Mouse (Mus musculus) embryonic fibroblast, embryonic 13.5 days (primary cell): ENCODE results near the gene Larp1. TPM values are rescaled to one million over a fixed set of nuclear protein-coding genes. Genes with fewer than 3 reads are reported as not detected.

Experiments
- H3K27ac ChIP-seq: 2 replicates; pipeline ENCODE4 v1.5.1; 2012; ENCODE audit warnings: low read length, control low read depth, inconsistent platforms; ENCODE audit not compliant: insufficient read depth
- H3K4me1 ChIP-seq: 2 replicates; pipeline ENCODE4 v1.6.1; 2011; ENCODE audit warnings: low read length; ENCODE audit not compliant: control insufficient read depth, insufficient read depth
- H3K4me3 ChIP-seq: 2 replicates; pipeline ENCODE4 v1.5.1; 2011; ENCODE audit warnings: mild to moderate bottlenecking, control low read depth, low read length; ENCODE audit not compliant: insufficient read depth
- CTCF ChIP-seq: IDR thresholded peaks from 2 replicates; pipeline ENCODE4 v1.5.1; 2011; ENCODE audit warnings: mild to moderate bottlenecking, control low read depth, low read length, moderate library complexity, borderline replicate concordance; ENCODE audit not compliant: insufficient read depth
- POLR2A ChIP-seq: IDR thresholded peaks from 2 replicates; pipeline ENCODE4 v1.6.1; 2011; ENCODE audit warnings: low read depth, mild to moderate bottlenecking, control low read depth, low read length, moderate library complexity
- polyA plus RNA-seq: library from polyadenylated mRNA; stranded (reverse); fragments of >200 nt; gene quantifications from 2 replicates; pipeline ENCODE4 v1.2.4, GENCODE M21; 2011; ENCODE audit warnings: low read depth; ENCODE audit not compliant: missing spikeins, insufficient read length

Larp1 gene
- polyA plus RNA-seq, 1 experiment: 89.9 TPM

GRCm38 (mm10) chr11:58102581-58103343 is 93.9 kb downstream of the Larp1 start:
- H3K4me3 ChIP-seq: no peak overlapping the region
- no peak overlapping the region for H3K27ac ChIP-seq

GRCm38 (mm10) chr11:58103344-58103653 is 94.4 kb downstream of the Larp1 start:
- TF ChIP-seq CTCF (no peak), POLR2A (no peak)
- no peak overlapping the region for H3K4me3 ChIP-seq
- no peaks in the 10 kb centered on the region for H3K4me1 ChIP-seq
- 0 out of 2 replicates have a peak overlapping the region, but pooled peaks have one; percentile 8 for H3K27ac ChIP-seq

More at GRCm38 (mm10) chr11:58102581-58103343, 93.9 kb downstream of the Larp1 start:
- TF ChIP-seq POLR2A (no peak), CTCF (no peak)
- no peaks in the 10 kb centered on the region for H3K4me1 ChIP-seq

GRCm38 (mm10) chr11:58103697-58104306 is 94.9 kb downstream of the Larp1 start, which contains the start of gene Cnot8:
TSS of gene Cnot8 (plus strand) at chr11:58104153.
- TF ChIP-seq POLR2A (peak; percentile 84), CTCF (no peak)
- peak within 1 kb of the TSS; percentile 47 for H3K27ac ChIP-seq
- no peaks in the 10 kb centered on the region for H3K4me1 ChIP-seq
- H3K4me3 ChIP-seq: peak within 1 kb of the TSS; percentile 72

- TF ChIP-seq POLR2A: no peak
- no peak for TF ChIP-seq CTCF
- no peaks in the 10 kb centered on the region for H3K4me1 ChIP-seq
- H3K4me3 ChIP-seq: peak overlapping the region; percentile 72
- H3K27ac ChIP-seq: peak overlapping the region; percentile 47
Measured at GRCm38 (mm10) chr11:58104351-58104791, 95.5 kb downstream of the Larp1 start.

GRCm38 (mm10) chr11:58107009-58107408 is 98.1 kb downstream of the Larp1 start:
- TF ChIP-seq POLR2A (no peak), CTCF (no peak)
- H3K27ac ChIP-seq: no peak overlapping the region
- H3K4me1 ChIP-seq: no peaks in the 10 kb centered on the region
- H3K4me3 ChIP-seq: no peak overlapping the region

GRCm38 (mm10) chr11:58107664-58108337 is 98.9 kb downstream of the Larp1 start:
- Histone ChIP-seq H3K27ac (no peak overlapping the region), H3K4me3 (no peak overlapping the region), H3K4me1 (no peaks in the 10 kb centered on the region)
- no peak for TF ChIP-seq CTCF
- no peak for TF ChIP-seq POLR2A

Other genes starting within 250 kb of the Larp1 start
- gene Sap30l, start 207.4 kb upstream of the Larp1 start, polyA plus RNA-seq: 21.0 and 23.7 TPM in 2 replicates
- 0.40 and 0.53 TPM in 2 replicates for gene Hand1, start 176.2 kb upstream of the Larp1 start, polyA plus RNA-seq
- gene Gm12248, start 84.1 kb downstream of the Larp1 start, polyA plus RNA-seq: not detected in 2 replicates
- 56.9 and 58.1 TPM in 2 replicates for gene Cnot8, start 95.1 kb downstream of the Larp1 start, polyA plus RNA-seq
- gene Gemin5, start 159.5 kb downstream of the Larp1 start, polyA plus RNA-seq: 16.1 and 18.3 TPM in 2 replicates
- 46.8 and 51.6 TPM in 2 replicates for gene Mrpl22, start 162.6 kb downstream of the Larp1 start, polyA plus RNA-seq
- gene Igtp, start 190.5 kb downstream of the Larp1 start, polyA plus RNA-seq: 8.3 and 11.7 TPM in 2 replicates
- gene Irgm2, start 190.6 kb downstream of the Larp1 start, polyA plus RNA-seq: 10.0 and 12.3 TPM in 2 replicates